Mouse (Mus musculus): ENCODE data around the gene Cant1.
"Not testable (repeated sequence)": the region's sequence is repeated elsewhere in the genome, so short reads cannot be mapped to it uniquely, and the experiment has no call there.

Gene Cant1

GRCm38 (mm10) chr11:118408051-118408740, 10.7 kb downstream of the Cant1 start:
- no peak for DNase-seq (ENCODE audit: low read depth, low spot score)

GRCm38 (mm10) chr11:118407318-118407910, 11.5 kb downstream of the Cant1 start:
- DNase-seq (ENCODE audit: low read depth, low spot score) = no peak

- DNase-seq (ENCODE audit: low read depth, low spot score) = no peak
Measured at GRCm38 (mm10) chr11:118406521-118406920, 12.4 kb downstream of the Cant1 start.

- DNase-seq (ENCODE audit: low read depth, low spot score) = no peak
Measured at GRCm38 (mm10) chr11:118405311-118405710, 13.6 kb downstream of the Cant1 start.

GRCm38 (mm10) chr11:118403951-118404899, 14.7 kb downstream of the Cant1 start:
- DNase-seq (ENCODE audit: low read depth, low spot score) = no peak

GRCm38 (mm10) chr11:118403183-118403582, 15.7 kb downstream of the Cant1 start:
- DNase-seq (ENCODE audit: low read depth, low spot score) = no peak

- DNase-seq (ENCODE audit: low read depth, low spot score) = peak; percentile 46
Measured at GRCm38 (mm10) chr11:118401760-118402280, 17.1 kb downstream of the Cant1 start, which contains the start of gene Lgals3bp. Lgals3bp (minus strand) TSS chr11:118402092.

GRCm38 (mm10) chr11:118401195-118401594, 17.7 kb downstream of the Cant1 start:
- no peak for DNase-seq (ENCODE audit: low read depth, low spot score)

- no peak for DNase-seq (ENCODE audit: low read depth, low spot score)
Measured at GRCm38 (mm10) chr11:118400566-118400936, 18.3 kb downstream of the Cant1 start.

- no peak for DNase-seq (ENCODE audit: low read depth, low spot score)
Measured at GRCm38 (mm10) chr11:118399891-118400565, 18.9 kb downstream of the Cant1 start.

GRCm38 (mm10) chr11:118397806-118398530, 20.9 kb downstream of the Cant1 start:
- no peak for DNase-seq (ENCODE audit: low read depth, low spot score)

- no peak for DNase-seq (ENCODE audit: low read depth, low spot score)
Measured at GRCm38 (mm10) chr11:118394538-118394937, 24.3 kb downstream of the Cant1 start.

- no peak for DNase-seq (ENCODE audit: low read depth, low spot score)
Measured at GRCm38 (mm10) chr11:118393991-118394390, 24.9 kb downstream of the Cant1 start.

- DNase-seq (ENCODE audit: low read depth, low spot score) = not testable (repeated sequence)
Measured at GRCm38 (mm10) chr11:118387816-118388215, 31.1 kb downstream of the Cant1 start.

- peak; percentile 72 for DNase-seq (ENCODE audit: low read depth, low spot score)
Measured at GRCm38 (mm10) chr11:118379251-118380009, 39.5 kb downstream of the Cant1 start.

GRCm38 (mm10) chr11:118378656-118379055, 40.2 kb downstream of the Cant1 start:
- no peak for DNase-seq (ENCODE audit: low read depth, low spot score)

- DNase-seq (ENCODE audit: low read depth, low spot score) = not testable (repeated sequence)
Measured at GRCm38 (mm10) chr11:118376323-118376722, 42.6 kb downstream of the Cant1 start.

- DNase-seq (ENCODE audit: low read depth, low spot score) = no peak
Measured at GRCm38 (mm10) chr11:118375881-118376280, 43.0 kb downstream of the Cant1 start.

GRCm38 (mm10) chr11:118375461-118375860, 43.4 kb downstream of the Cant1 start:
- no peak for DNase-seq (ENCODE audit: low read depth, low spot score)

GRCm38 (mm10) chr11:118375006-118375405, 43.9 kb downstream of the Cant1 start:
- no peak for DNase-seq (ENCODE audit: low read depth, low spot score)
